Mouse (Mus musculus): ENCODE data around the gene Cnih3.

- no peak for TF ChIP-seq E2F4 (IDR thresholded peaks at IDR 0.05; ENCODE audit: insufficient read depth)
- TF ChIP-seq TCF3 (IDR thresholded peaks at IDR 0.05; ENCODE audit: insufficient read length, low read depth) = no peak
- no peak for TF ChIP-seq POLR2A (IDR thresholded peaks at IDR 0.05; ENCODE audit: insufficient read length, low read depth)
- TF ChIP-seq USF1 (IDR thresholded peaks at IDR 0.05; ENCODE audit: low read depth) = no peak
- no peak for TF ChIP-seq MAX (IDR thresholded peaks at IDR 0.05; ENCODE audit: low read depth)
- TF ChIP-seq POLR2AphosphoS2 (IDR thresholded peaks at IDR 0.05; ENCODE audit: insufficient read length, low read depth) = no peak
- no peak for TF ChIP-seq MYOG (IDR thresholded peaks at IDR 0.05; ENCODE audit: control insufficient read depth in 1 of 3, insufficient read depth in 1 of 3, insufficient read length in 2 of 3, low read depth in 2 of 3)
- TF ChIP-seq MYOD1 (IDR thresholded peaks at IDR 0.05; ENCODE audit: control insufficient read depth in 1 of 3, insufficient read length in 2 of 3, low read depth in 2 of 3) = no peak
- TF ChIP-seq CEBPB (IDR thresholded peaks at IDR 0.05; ENCODE audit: insufficient read depth, poor library complexity, severe bottlenecking) = no peak
- no peak for TF ChIP-seq SRF (IDR thresholded peaks at IDR 0.05; ENCODE audit: control insufficient read depth, insufficient read length, low read depth)
Observed at GRCm38 (mm10) chr1:181456911-181457310, 104.5 kb downstream of the Cnih3 start.
